Mouse (Mus musculus) testis, adult 2 months (tissue): Measurements from ENCODE around the gene Ggt6. TPM values are rescaled to one million over a fixed set of nuclear protein-coding genes. Genes with fewer than 3 reads are reported as not detected.

Source experiments
- H3K27ac ChIP-seq: fragments of 200-500 bp; 2 replicates; pipeline ENCODE4 v1.5.1; 2012; ENCODE audit warnings: low read depth, low read length; ENCODE audit not compliant: control insufficient read depth, insufficient read depth
- H3K27me3 ChIP-seq: fragments of 200-500 bp; 2 replicates; pipeline ENCODE4 v1.6.1; 2012; ENCODE audit warnings: mild to moderate bottlenecking, low read length, moderate library complexity; ENCODE audit not compliant: control insufficient read depth, insufficient read depth
- H3K36me3 ChIP-seq: fragments of 200-500 bp; 2 replicates; pipeline ENCODE4 v1.6.1; 2012; ENCODE audit warnings: mild to moderate bottlenecking, low read length; ENCODE audit not compliant: control insufficient read depth, insufficient read depth
- H3K4me1 ChIP-seq: fragments of 200-500 bp; 2 replicates; pipeline ENCODE4 v1.6.1; 2012; ENCODE audit warnings: low read length; ENCODE audit not compliant: control insufficient read depth, insufficient read depth
- H3K4me3 ChIP-seq: fragments of 200-500 bp; 2 replicates; pipeline ENCODE4 v1.5.1; 2012; ENCODE audit warnings: low read depth, mild to moderate bottlenecking, low read length, moderate library complexity, mixed read lengths; ENCODE audit not compliant: control insufficient read depth
- CTCF ChIP-seq: fragments of 200-500 bp; IDR thresholded peaks from 2 replicates; pipeline ENCODE4 v1.5.1; 2012; ENCODE audit warnings: low read depth, mild to moderate bottlenecking, inconsistent platforms, low read length, moderate library complexity; ENCODE audit not compliant: control insufficient read depth, insufficient read depth, insufficient replicate concordance
- POLR2A ChIP-seq: fragments of 200-500 bp; IDR thresholded peaks from 2 replicates; pipeline ENCODE4 v1.6.1; 2012; ENCODE audit warnings: low read depth, mild to moderate bottlenecking, inconsistent platforms, low read length, moderate library complexity; ENCODE audit not compliant: control insufficient read depth
- polyA plus RNA-seq: library from polyadenylated mRNA; depleted of rRNA; stranded (reverse); fragments of >200 nt; gene quantifications from 2 replicates; pipeline ENCODE4 v1.2.3, GENCODE M21; 2012

The Ggt6 gene
- polyA plus RNA-seq, 1 experiment: 0.10 TPM

GRCm38 (mm10) chr11:72406079-72406675 is 29.1 kb upstream of the Ggt6 start:
- H3K27ac ChIP-seq: no peak overlapping the region
- no peak overlapping the region for H3K4me3 ChIP-seq
- TF ChIP-seq POLR2A (no peak), CTCF (no peak)
- H3K36me3 ChIP-seq: no peaks in the 10 kb centered on the region
- no peaks in the 10 kb centered on the region for H3K27me3 ChIP-seq
- H3K4me1 ChIP-seq: peaks cover 12% of the 10 kb centered on the region

- Histone ChIP-seq H3K27me3 (no peaks in the 10 kb centered on the region), H3K36me3 (no peaks in the 10 kb centered on the region), H3K4me1 (peaks cover 19% of the 10 kb centered on the region), H3K27ac (no peak overlapping the region), H3K4me3 (no peak overlapping the region)
- TF ChIP-seq POLR2A (no peak), CTCF (no peak)
These were observed 28.2 kb upstream of the Ggt6 start for GRCm38 (mm10) chr11:72407081-72407480.

DNA sequence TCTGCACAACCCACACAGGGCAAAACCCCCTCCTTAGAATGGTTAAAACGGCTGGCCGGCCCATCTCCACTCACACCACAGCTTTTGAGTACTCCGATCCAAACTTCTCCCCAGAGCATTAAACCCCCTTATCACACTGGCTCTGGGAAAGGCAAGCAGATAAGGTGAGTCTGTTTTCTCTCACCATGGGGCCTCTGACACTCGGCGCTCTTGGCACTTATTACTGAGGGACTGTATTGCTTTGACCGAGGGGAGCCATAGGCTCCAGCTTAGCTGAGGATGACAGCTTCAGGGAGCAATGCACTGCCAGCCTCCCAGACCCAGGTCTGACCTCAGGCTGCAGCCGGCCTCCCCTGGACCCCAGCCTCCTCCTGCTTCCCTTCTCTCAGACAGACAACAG is 27.8 kb upstream of the Ggt6 start:
- H3K27me3 ChIP-seq: no peaks in the 10 kb centered on the region
- no peaks in the 10 kb centered on the region for H3K36me3 ChIP-seq
- H3K4me1 ChIP-seq: peaks cover 19% of the 10 kb centered on the region
- H3K27ac ChIP-seq: no peak overlapping the region
- TF ChIP-seq POLR2A (no peak), CTCF (no peak)
- H3K4me3 ChIP-seq: no peak overlapping the region

DNA sequence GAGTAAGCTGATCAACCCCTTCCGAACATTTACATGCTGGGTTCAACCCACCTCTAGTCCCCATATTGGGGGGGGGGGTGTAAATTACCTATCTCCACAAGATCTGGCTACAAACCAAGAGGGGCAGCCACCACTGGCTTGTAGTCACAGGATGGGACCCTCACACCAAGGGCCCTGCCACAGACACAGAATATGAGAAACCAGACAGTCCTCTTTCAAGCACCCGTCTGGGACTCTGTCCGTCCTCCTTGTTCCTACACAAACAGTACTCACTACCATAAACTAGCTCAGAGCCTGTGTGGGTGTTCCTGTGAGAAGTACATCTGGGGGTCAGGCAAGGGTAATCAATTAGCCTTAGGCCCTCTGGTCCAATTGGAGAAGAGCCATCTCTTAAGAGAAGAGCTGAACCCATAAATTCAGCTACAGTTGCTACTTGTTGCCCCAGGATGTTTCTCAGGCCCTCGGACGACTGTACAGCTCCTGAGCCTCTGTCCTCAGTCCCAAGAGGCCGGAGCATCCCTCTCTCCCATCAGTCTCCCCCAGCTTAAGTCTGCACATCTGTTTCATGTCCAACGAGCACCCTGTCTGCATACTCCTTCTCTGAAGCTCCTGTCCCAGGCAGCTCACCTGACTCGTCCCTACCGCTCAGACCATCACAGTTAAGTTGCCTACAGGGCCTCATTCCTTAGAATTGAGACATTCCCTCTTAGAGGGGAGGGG is 26.7 kb upstream of the Ggt6 start:
- Histone ChIP-seq H3K27ac (no peak overlapping the region), H3K4me3 (no peak overlapping the region), H3K4me1 (peaks cover 19% of the 10 kb centered on the region), H3K36me3 (no peaks in the 10 kb centered on the region), H3K27me3 (no peaks in the 10 kb centered on the region)
- TF ChIP-seq POLR2A: no peak
- no peak for TF ChIP-seq CTCF

GRCm38 (mm10) chr11:72409649-72410385 is 25.5 kb upstream of the Ggt6 start:
- no peak overlapping the region for H3K27ac ChIP-seq
- peaks cover 19% of the 10 kb centered on the region for H3K4me1 ChIP-seq
- H3K4me3 ChIP-seq: peak overlapping the region; percentile 16; the same call in 1 of the 2 replicates
- no peaks in the 10 kb centered on the region for H3K36me3 ChIP-seq
- no peaks in the 10 kb centered on the region for H3K27me3 ChIP-seq
- no peak for TF ChIP-seq POLR2A
- no peak for TF ChIP-seq CTCF

- no peaks in the 10 kb centered on the region for H3K27me3 ChIP-seq
These were observed 24.7 kb upstream of the Ggt6 start for GRCm38 (mm10) chr11:72410521-72411092.

More at GRCm38 (mm10) chr11:72410521-72411092, 24.7 kb upstream of the Ggt6 start:
- no peaks in the 10 kb centered on the region for H3K36me3 ChIP-seq
- peak overlapping the region; percentile 86 for H3K4me3 ChIP-seq
- TF ChIP-seq CTCF: no peak
- no peak for TF ChIP-seq POLR2A
- H3K27ac ChIP-seq: no peak overlapping the region
- peaks cover 19% of the 10 kb centered on the region for H3K4me1 ChIP-seq
